Mouse (Mus musculus): Measurements from ENCODE around the gene Hexb.

DNA sequence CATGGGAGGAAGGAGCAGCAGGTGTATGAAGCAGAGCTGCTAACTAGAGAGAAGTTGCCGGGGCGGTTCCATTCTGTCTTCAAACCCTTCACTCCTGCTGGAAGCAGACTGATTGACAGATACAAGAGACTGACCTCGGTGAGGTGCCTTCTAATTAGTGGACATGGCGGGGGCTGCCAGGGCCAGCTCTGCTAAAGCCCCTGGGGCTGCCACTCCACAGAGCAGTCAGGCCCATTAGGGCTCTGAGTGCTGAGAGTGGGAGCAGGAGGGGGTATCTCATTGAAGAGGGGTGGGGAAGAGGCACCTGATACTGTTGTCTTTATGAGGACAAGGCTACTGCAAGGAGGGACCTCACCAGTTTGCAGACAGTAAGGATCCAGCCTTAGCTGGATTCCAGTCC lies 17.4 kb upstream of the Hexb start:
- TF ChIP-seq CTCF (IDR thresholded peaks at IDR 0.05; ENCODE audit: low read depth): no peak
- no peak for TF ChIP-seq EP300 (IDR thresholded peaks at IDR 0.05; ENCODE audit: low read depth)

Measured in liver, embryonic 14.5 days (tissue).